Mouse (Mus musculus) heart, postnatal 0 days (tissue): ENCODE measurements around the gene Pacs2. TPM values are rescaled to one million over a fixed set of nuclear protein-coding genes. Genes with fewer than 3 reads are reported as not detected.

Experiments used
- ATAC-seq: fragments of 200-750 bp; cut with Nextera tagmentation; 2 replicates; pipeline ENCODE4 v1.8.0; 2017; ENCODE audit warnings: low read depth, moderate number of reproducible peaks, moderate library complexity; ENCODE audit not compliant: insufficient read depth
- DNase-seq: peaks from one replicate; pipeline ENCODE4 v3.0.0-alpha.2; 2016; ENCODE audit warnings: low spot score
- H3K27ac ChIP-seq: fragments of 300-500 bp; sonication (generic); 2 replicates; pipeline ENCODE4 v1.5.1; 2014; ENCODE audit warnings: low read depth, mild to moderate bottlenecking
- H3K27me3 ChIP-seq: fragments of 300-500 bp; sonication (generic); 2 replicates; pipeline ENCODE4 v1.6.1; 2014; ENCODE audit warnings: low read length, mixed read lengths; ENCODE audit not compliant: control insufficient read depth, insufficient read depth
- H3K36me3 ChIP-seq: fragments of 300-500 bp; sonication (generic); replicated peaks from 2 replicates; pipeline ENCODE4 v1.6.1; 2014; ENCODE audit warnings: low read length, mixed read lengths; ENCODE audit not compliant: control insufficient read depth, insufficient read depth
- H3K4me1 ChIP-seq: fragments of 300-500 bp; sonication (generic); 2 replicates; pipeline ENCODE4 v1.6.1; 2014; ENCODE audit warnings: antibody characterized with exemption; ENCODE audit not compliant: control insufficient read depth, insufficient read depth
- H3K4me2 ChIP-seq: fragments of 300-500 bp; sonication (generic); 2 replicates; pipeline ENCODE4 v1.6.1; 2014; ENCODE audit warnings: low read depth, mild to moderate bottlenecking, low read length, moderate library complexity
- H3K4me3 ChIP-seq: fragments of 300-500 bp; sonication (generic); 2 replicates; pipeline ENCODE4 v1.5.1; 2014; ENCODE audit warnings: low read depth, low read length
- H3K9ac ChIP-seq: fragments of 300-500 bp; sonication (generic); replicated peaks from 2 replicates; pipeline ENCODE4 v1.6.1; 2014; ENCODE audit warnings: low read depth, low read length, mixed read lengths
- H3K9me3 ChIP-seq: fragments of 300-500 bp; sonication (generic); replicated peaks from 2 replicates; pipeline ENCODE4 v1.6.1; 2016; ENCODE audit warnings: low read length; ENCODE audit not compliant: control insufficient read depth
- CTCF ChIP-seq: IDR thresholded peaks from 2 replicates; pipeline ENCODE4 v1.5.1; 2016; ENCODE audit warnings: antibody characterized with exemption, control low read depth, low read depth
- EP300 ChIP-seq: IDR thresholded peaks from 2 replicates; pipeline ENCODE4 v1.6.1; 2016; ENCODE audit warnings: antibody characterized with exemption, low read depth
- WGBS: fragments of 180-500 bp; shearing (Covaris S2); extraction: QIAGEN DNeasy Blood & Tissue Kit; methylation state at CpG from one replicate; pipeline ENCODE4 v1.1.7; 2014; 5-methylcytosine and 5-hydroxymethylcytosine counted together
- polyA plus RNA-seq: library from polyadenylated mRNA; unstranded; fragments of >200 nt; fragmentation: Nextera tagmentation; extraction: Ambion mirVana; gene quantifications from 2 replicates; pipeline ENCODE4 v1.2.1, GENCODE M21; 2015
- total RNA-seq: library from RNA; depleted of rRNA; stranded (reverse); fragments of >200 nt; gene quantifications from 2 replicates; pipeline ENCODE4 v1.2.3, GENCODE M21; 2014; ENCODE audit warnings: low replicate concordance; rRNA removed

Pacs2 gene
- total RNA-seq: 20.4 and 38.5 TPM in 2 replicates
- 4.3 and 5.1 TPM in 2 replicates for polyA plus RNA-seq

GRCm38 (mm10) chr12:113013604-113014558 lies at the start of gene Pacs2:
Gene Pacs2, plus strand, starts transcription at chr12:113014508.
- H3K4me1 ChIP-seq: peaks cover 20% of the 10 kb centered on the region
- peak; percentile 95 for ATAC-seq
- no peaks in the 10 kb centered on the region for H3K27me3 ChIP-seq
- peak; percentile 91 for DNase-seq
- WGBS: 4% methylated on average over 61 of the region's 85 CpGs
- peak within 1 kb of the TSS; percentile 79 for H3K27ac ChIP-seq
- H3K36me3 ChIP-seq: no peaks in the 10 kb centered on the region
- peak within 1 kb of the TSS; percentile 84 for H3K4me3 ChIP-seq
- H3K9me3 ChIP-seq: no peaks in the 10 kb centered on the region
- TF ChIP-seq CTCF: no peak
- 0 out of 2 replicates have a peak, but pooled peaks have one; percentile 29 for TF ChIP-seq EP300
- peak within 1 kb of the TSS; percentile 87 for H3K4me2 ChIP-seq
- peak within 1 kb of the TSS; percentile 80 for H3K9ac ChIP-seq

GRCm38 (mm10) chr12:112965783-112966182 lies 48.5 kb upstream of the Pacs2 start:
- DNase-seq: no peak
- no peak for ATAC-seq
- Histone ChIP-seq H3K27me3 (no peaks in the 10 kb centered on the region), H3K4me2 (no peak overlapping the region), H3K9ac (no peak overlapping the region), H3K27ac (no peak overlapping the region), H3K9me3 (no peaks in the 10 kb centered on the region), H3K4me1 (peaks cover 5% of the 10 kb centered on the region; the same call in 1 of the 2 replicates), H3K36me3 (peaks cover 96% of the 10 kb centered on the region), H3K4me3 (no peak overlapping the region)
- no peak for TF ChIP-seq CTCF
- TF ChIP-seq EP300: no peak
- 93% methylated on average over 13 of the region's 13 CpGs for WGBS

- TF ChIP-seq CTCF (no peak), EP300 (no peak)
- Histone ChIP-seq H3K27ac (no peak overlapping the region), H3K4me3 (no peak overlapping the region), H3K36me3 (peaks cover 98% of the 10 kb centered on the region), H3K9me3 (no peaks in the 10 kb centered on the region), H3K27me3 (no peaks in the 10 kb centered on the region), H3K9ac (no peak overlapping the region), H3K4me1 (no peaks in the 10 kb centered on the region), H3K4me2 (no peak overlapping the region)
- no peak for ATAC-seq
- DNase-seq: no peak
- WGBS: 79% methylated on average over 8 of the region's 8 CpGs
Observed at GRCm38 (mm10) chr12:112968943-112969342, 45.4 kb upstream of the Pacs2 start.

GRCm38 (mm10) chr12:112969616-112970015 lies 44.7 kb upstream of the Pacs2 start:
- H3K4me1 ChIP-seq: no peaks in the 10 kb centered on the region
- H3K27ac ChIP-seq: no peak overlapping the region
- TF ChIP-seq EP300 (peak; percentile 62; the same call in 1 of the 2 replicates), CTCF (no peak)
- H3K9me3 ChIP-seq: no peaks in the 10 kb centered on the region
- ATAC-seq (peak; percentile 80), DNase-seq (no peak)
- peaks cover 97% of the 10 kb centered on the region for H3K36me3 ChIP-seq
- 49% methylated on average over 6 of the region's 6 CpGs for WGBS
- no peak overlapping the region for H3K4me2 ChIP-seq
- no peaks in the 10 kb centered on the region for H3K27me3 ChIP-seq
- H3K4me3 ChIP-seq: no peak overlapping the region
- no peak overlapping the region for H3K9ac ChIP-seq

GRCm38 (mm10) chr12:112974736-112975135 lies 39.6 kb upstream of the Pacs2 start:
- Histone ChIP-seq H3K4me2 (no peak overlapping the region), H3K4me1 (peaks cover 12% of the 10 kb centered on the region), H3K36me3 (peaks cover 71% of the 10 kb centered on the region), H3K9me3 (no peaks in the 10 kb centered on the region), H3K4me3 (no peak overlapping the region), H3K9ac (no peak overlapping the region), H3K27ac (no peak overlapping the region), H3K27me3 (no peaks in the 10 kb centered on the region)
- TF ChIP-seq EP300 (no peak), CTCF (no peak)
- no peak for ATAC-seq
- WGBS: 89% methylated on average over 9 of the region's 9 CpGs
- DNase-seq: no peak
